Mouse (Mus musculus) G1E (cell line): ENCODE results near the gene Ccdc167. TPM values are rescaled to one million over a fixed set of nuclear protein-coding genes. Genes with fewer than 3 reads are reported as not detected.

Experiments
- ATAC-seq: 2 replicates; pipeline ENCODE4 v1.8.0; 2016; ENCODE audit warnings: mild to moderate bottlenecking; ENCODE audit not compliant: insufficient number of reproducible peaks, poor library complexity, low FRiP score, severe bottlenecking; ENCODE audit errors: extremely low read depth
- DNase-seq: peaks from one replicate; pipeline ENCODE4 v3.0.0; 2012; ENCODE audit warnings: low spot score
- H3K27me3 ChIP-seq: 2 replicates; pipeline ENCODE4 v1.6.1; 2012; ENCODE audit warnings: mild to moderate bottlenecking, low read length, inconsistent platforms; ENCODE audit not compliant: insufficient read depth
- H3K36me3 ChIP-seq: replicated peaks from 2 replicates; pipeline ENCODE3; 2012; ENCODE audit warnings: mild to moderate bottlenecking, inconsistent platforms
- H3K4me1 ChIP-seq: 2 replicates; pipeline ENCODE4 v1.6.1; 2012; ENCODE audit warnings: low read depth, low read length, inconsistent platforms, mixed read lengths; ENCODE audit not compliant: insufficient read depth
- H3K4me3 ChIP-seq: 2 replicates; pipeline ENCODE4 v1.5.1; 2012; ENCODE audit warnings: low read depth, mild to moderate bottlenecking, inconsistent platforms, low read length, moderate library complexity, mixed read lengths
- H3K9me3 ChIP-seq: replicated peaks from 2 replicates; pipeline ENCODE4 v1.6.1; 2012; ENCODE audit warnings: inconsistent platforms
- CTCF ChIP-seq: IDR thresholded peaks from 2 replicates; pipeline ENCODE4 v1.5.1; 2012; ENCODE audit warnings: low read depth, low read length, inconsistent platforms, mixed read lengths
- GATA1 ChIP-seq: IDR thresholded peaks from 2 replicates; pipeline ENCODE4 v1.6.1; 2012; ENCODE audit warnings: borderline replicate concordance, low read length, inconsistent platforms, mixed read lengths
- GATA2 ChIP-seq: IDR thresholded peaks from 2 replicates; pipeline ENCODE4 v1.6.1; 2012; ENCODE audit warnings: low read depth, low read length, inconsistent platforms, borderline replicate concordance
- POLR2AphosphoS5 ChIP-seq: IDR thresholded peaks from 2 replicates; pipeline ENCODE4 v1.6.1; 2012; ENCODE audit warnings: low read depth, low read length, inconsistent platforms; ENCODE audit not compliant: insufficient replicate concordance
- TAL1 ChIP-seq: conservative IDR thresholded peaks from 2 replicates; pipeline ENCODE4 v1.6.1; 2012; ENCODE audit warnings: low read depth, low read length, inconsistent platforms, mixed read lengths
- polyA plus RNA-seq: library from polyadenylated mRNA; stranded (reverse); fragments of >175 nt; gene quantifications from 2 replicates; pipeline ENCODE4 v1.2.3, GENCODE M21; 2012
- total RNA-seq, 2 experiments: library from RNA; stranded (forward) in 1 of 2; stranded (reverse) in 1 of 2; fragments of 200-1000 nt in 1 of 2; fragments of >200 nt in 1 of 2; fragmentation: Nextera tagmentation in 1 of 2; gene quantifications; 2 replicates each; pipeline ENCODE4 v1.2.3; 2014 to 2017

Gene Ccdc167
- total and polyA plus RNA-seq, 3 experiments = 8.7 to 16.3 (median 13.2) TPM

GRCm38 (mm10) chr17:29692827-29693226, 24.0 kb downstream of the Ccdc167 start:
- ATAC-seq (no peak), DNase-seq (no peak)
- Histone ChIP-seq H3K9me3 (peaks cover 5% of the 10 kb centered on the region), H3K4me1 (peaks cover 45% of the 10 kb centered on the region), H3K36me3 (peaks cover 85% of the 10 kb centered on the region), H3K4me3 (no peak overlapping the region), H3K27me3 (no peaks in the 10 kb centered on the region)
- no peak for TF ChIP-seq CTCF
- no peak for TF ChIP-seq POLR2AphosphoS5
- no peak for TF ChIP-seq TAL1
- no peak for TF ChIP-seq GATA1
- no peak for TF ChIP-seq GATA2

GRCm38 (mm10) chr17:29690257-29690656, 26.6 kb downstream of the Ccdc167 start:
- TF ChIP-seq TAL1 (no peak), CTCF (no peak), GATA2 (no peak)
- Histone ChIP-seq H3K27me3 (no peaks in the 10 kb centered on the region), H3K4me3 (no peak overlapping the region), H3K9me3 (peaks cover 5% of the 10 kb centered on the region), H3K36me3 (peaks cover 83% of the 10 kb centered on the region), H3K4me1 (peaks cover 68% of the 10 kb centered on the region)
- DNase-seq (no peak), ATAC-seq (no peak)

- Histone ChIP-seq H3K36me3 (peaks cover 83% of the 10 kb centered on the region), H3K27me3 (no peaks in the 10 kb centered on the region)
These were observed 28.2 kb downstream of the Ccdc167 start for GRCm38 (mm10) chr17:29688610-29689009.

GRCm38 (mm10) chr17:29687373-29687772, 29.5 kb downstream of the Ccdc167 start:
- ATAC-seq = no peak
- TF ChIP-seq GATA2 = no peak
- TF ChIP-seq CTCF = no peak
- TF ChIP-seq POLR2AphosphoS5 = no peak
- H3K36me3 ChIP-seq = peaks cover 86% of the 10 kb centered on the region
- no peaks in the 10 kb centered on the region for H3K27me3 ChIP-seq
- peak; percentile 50 for DNase-seq
- peak overlapping the region; percentile 64; the same call in 1 of the 2 replicates for H3K4me3 ChIP-seq
- H3K4me1 ChIP-seq = peaks cover 85% of the 10 kb centered on the region
- H3K9me3 ChIP-seq = peaks cover 5% of the 10 kb centered on the region

More at GRCm38 (mm10) chr17:29688610-29689009, 28.2 kb downstream of the Ccdc167 start:
- ATAC-seq (no peak), DNase-seq (no peak)
- H3K4me3 ChIP-seq = no peak overlapping the region; the same call in 1 of the 2 replicates
- TF ChIP-seq CTCF (no peak), GATA2 (no peak), TAL1 (no peak), POLR2AphosphoS5 (no peak), GATA1 (no peak)
- peaks cover 5% of the 10 kb centered on the region for H3K9me3 ChIP-seq
- peaks cover 78% of the 10 kb centered on the region for H3K4me1 ChIP-seq

- no peak for TF ChIP-seq GATA1
- TF ChIP-seq TAL1 = peak; percentile 97
- peaks cover 90% of the 10 kb centered on the region for H3K36me3 ChIP-seq
- ATAC-seq (peak; percentile 82), DNase-seq (peak; percentile 79)
- H3K9me3 ChIP-seq = peaks cover 5% of the 10 kb centered on the region
- H3K27me3 ChIP-seq = no peaks in the 10 kb centered on the region
- H3K4me1 ChIP-seq = peaks cover 91% of the 10 kb centered on the region
- no peak overlapping the region; the same call in 1 of the 2 replicates for H3K4me3 ChIP-seq
These were observed 30.1 kb downstream of the Ccdc167 start for GRCm38 (mm10) chr17:29686771-29687170.

GRCm38 (mm10) chr17:29684275-29684674, 32.6 kb downstream of the Ccdc167 start:
- peaks cover 91% of the 10 kb centered on the region for H3K4me1 ChIP-seq
- H3K4me3 ChIP-seq = peak overlapping the region; percentile 56; the same call in 1 of the 2 replicates
- DNase-seq (no peak), ATAC-seq (peak; percentile 18; the same call in 1 of the 2 replicates)
- peaks cover 5% of the 10 kb centered on the region for H3K9me3 ChIP-seq
- peak; percentile 52 for TF ChIP-seq TAL1
- no peak for TF ChIP-seq GATA2
- peaks cover 89% of the 10 kb centered on the region for H3K36me3 ChIP-seq
- H3K27me3 ChIP-seq = no peaks in the 10 kb centered on the region

- H3K9me3 ChIP-seq = no peaks in the 10 kb centered on the region
- no peak for DNase-seq
- peaks cover 95% of the 10 kb centered on the region for H3K4me1 ChIP-seq
- H3K4me3 ChIP-seq = no peak overlapping the region
- no peak for ATAC-seq
- H3K36me3 ChIP-seq = peaks cover 92% of the 10 kb centered on the region
- no peaks in the 10 kb centered on the region for H3K27me3 ChIP-seq
- no peak for TF ChIP-seq GATA2
- TF ChIP-seq TAL1 = no peak
- no peak for TF ChIP-seq POLR2AphosphoS5
- no peak for TF ChIP-seq CTCF
- TF ChIP-seq GATA1 = no peak
These were observed 33.7 kb downstream of the Ccdc167 start for GRCm38 (mm10) chr17:29683127-29683526.
